ENCODE assay signal across 9 mouse cellular contexts in the genomic region with DNA sequence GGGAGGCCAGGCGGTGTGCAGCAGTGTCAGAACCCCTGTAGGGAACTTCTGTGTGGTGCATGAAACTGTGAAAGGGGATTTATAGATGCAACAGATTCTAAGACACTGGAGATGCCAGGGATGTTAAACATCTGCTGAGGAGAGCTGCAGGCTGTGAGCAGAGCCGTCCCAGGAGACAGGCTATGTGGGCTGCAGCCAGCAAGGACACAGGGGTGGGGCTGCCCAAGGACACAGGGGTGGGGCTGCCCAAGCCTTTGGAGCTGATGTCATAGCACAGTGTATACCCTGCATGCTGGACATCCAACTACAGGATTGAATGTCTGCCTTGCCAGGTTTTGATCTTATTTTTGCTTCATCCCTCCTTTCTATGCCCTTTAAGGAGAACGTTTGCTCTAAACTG.
DNase-seq lines count a peak whose midpoint lies in the region; ATAC-seq and TF ChIP-seq lines count a peak whose summit lies in the region.
"Had no signal": no experiment of that assay in that cellular context is flagged by ENCODE, and none has a peak within 500 bp of the region (broad histone marks: within the 10 kb centered on the region; RNA-seq: fewer than 3 reads in every experiment).

No protein-coding gene starts in this region.

- intact Hi-C loops in gastrocnemius, adult 2 months (cut with DNase I) = no loop called here
- intact Hi-C loops in heart, postnatal 14 days (cut with DNase I) = no loop called here

- no peaks in the 10 kb centered on the region for H3K36me3 ChIP-seq in midbrain, embryonic 12.5 days
- H3K36me3 ChIP-seq in midbrain, embryonic 15.5 days (replicated peaks) = no peaks in the 10 kb centered on the region

- 0 out of 2 replicates have a peak, but pooled peaks cover 3% of the 10 kb centered on the region for H3K9me3 ChIP-seq in midbrain, embryonic 12.5 days
- no peaks in the 10 kb centered on the region for H3K9me3 ChIP-seq in midbrain, embryonic 15.5 days

- no peak for TF ChIP-seq CTCF in gastrocnemius, adult 2 months (IDR thresholded peaks at IDR 0.05)

- ATAC-seq in midbrain, embryonic 12.5 days (ENCODE audit: low FRiP score, low read depth) = peak; percentile 49; the same call in 1 of the 2 replicates
- ATAC-seq in midbrain, embryonic 15.5 days (replicated peaks) = no peak
- ATAC-seq in monocyte, adult 5-6 weeks (replicated peaks; ENCODE audit: insufficient number of reproducible peaks, low FRiP score, low TSS enrichment, poor library complexity, severe bottlenecking) = no peak

- 67% methylated on average over 3 of the region's 3 CpGs for WGBS in midbrain, embryonic 12.5 days
- WGBS in midbrain, embryonic 15.5 days = 64% methylated on average over 3 of the region's 3 CpGs

- no peak overlapping the region for H3K27ac ChIP-seq in gastrocnemius, adult 2 months
- no peak overlapping the region for H3K27ac ChIP-seq in midbrain, embryonic 12.5 days (replicated peaks)
- H3K27ac ChIP-seq in midbrain, embryonic 15.5 days = no peak overlapping the region

- peak; percentile 53 for DNase-seq in gastrocnemius, adult 2 months
- DNase-seq in gastrocnemius, postnatal 10 days = no peak
- DNase-seq in heart, postnatal 14 days = peak; percentile 35 to 36
- DNase-seq in testis, postnatal 10 days (ENCODE audit: low spot score) = peak; percentile 59
- no peak for DNase-seq in cerebellum, adult 9-10 months
- DNase-seq: midbrain, embryonic 14.5 days had no signal

- H3K4me2 ChIP-seq in midbrain, embryonic 12.5 days (replicated peaks) = no peak overlapping the region
- H3K4me2 ChIP-seq in midbrain, embryonic 15.5 days = no peak overlapping the region

- H3K27me3 ChIP-seq in midbrain, embryonic 12.5 days = no peaks in the 10 kb centered on the region
- no peaks in the 10 kb centered on the region for H3K27me3 ChIP-seq in midbrain, embryonic 15.5 days (replicated peaks)

- H3K9ac ChIP-seq in midbrain, embryonic 12.5 days (replicated peaks) = no peak overlapping the region
- H3K9ac ChIP-seq in midbrain, embryonic 15.5 days = no peak overlapping the region

- no peak overlapping the region for H3K4me3 ChIP-seq in gastrocnemius, adult 2 months
- H3K4me3 ChIP-seq in midbrain, embryonic 12.5 days = no peak overlapping the region
- H3K4me3 ChIP-seq in midbrain, embryonic 15.5 days = no peak overlapping the region

- no peaks in the 10 kb centered on the region for H3K4me1 ChIP-seq in midbrain, embryonic 12.5 days
- no peaks in the 10 kb centered on the region for H3K4me1 ChIP-seq in midbrain, embryonic 15.5 days

Comparison
In these comparisons a context has a peak if more than half of its experiments do, and no peak if none do; other contexts are left out.
1. DNase-seq: peak in gastrocnemius, adult 2 months (single experiment), heart, postnatal 14 days (2 of 2) and testis, postnatal 10 days (single experiment); none in gastrocnemius, postnatal 10 days (single experiment) and cerebellum, adult 9-10 months (single experiment).